In genomic region chr10:39555740-39556139, GRCm38 (mm10) we compare ENCODE assay signal across 8 mouse cellular contexts. TPM values are rescaled to one million over a fixed set of nuclear protein-coding genes. Genes with fewer than 3 reads are reported as not detected.
A peak's percentile ranks its signal among the peaks of the same experiment; 100 is the strongest.
DNase-seq lines count a peak whose midpoint lies in the region; ATAC-seq and TF ChIP-seq lines count a peak whose summit lies in the region.

No protein-coding gene starts in this region.

- peak overlapping the region; percentile 62 for H3K27ac ChIP-seq in kidney, adult 2 months (ENCODE audit: insufficient read depth, low read depth, low read length)
- peak overlapping the region; percentile 71 for H3K27ac ChIP-seq in hindbrain, embryonic 14.5 days
- no peak overlapping the region for H3K27ac ChIP-seq in left cerebral cortex, adult 2 months

- TF ChIP-seq CTCF in kidney, adult 2 months (conservative IDR thresholded peaks at IDR 0.05; ENCODE audit: insufficient read depth, insufficient read length, low read depth, low read length), result 0 out of 2 replicates have a peak, but pooled peaks have one; percentile 9
- TF ChIP-seq CTCF in left cerebral cortex, adult 2 months (IDR thresholded peaks at IDR 0.05), result no peak

- intact Hi-C loops in left cerebral cortex, adult 2 months (cut with DNase I), result loop anchor here (5.0 kb wide), 1 partner anchor 177 kb away; the partner anchor contains the start of gene Rev3l

- DNase-seq in kidney, adult 2 months, result peak; percentile 46
- no peak for DNase-seq in kidney, adult 18-20 months
- no peak for DNase-seq in hindbrain, embryonic 14.5 days (ENCODE audit: low spot score)
- DNase-seq in lung, adult 18-20 months, result peak; percentile 51 to 54
- peak; percentile 35 for DNase-seq in retina, embryonic 14.5 days (ENCODE audit: low spot score)
- DNase-seq in yolk sac, embryonic 10.5 days (ENCODE audit: low spot score), result no peak
- no peak for DNase-seq in left cerebral cortex, adult 2 months (ENCODE audit: extremely low spot score in 1 of 2, low spot score in 2 of 2)
- DNase-seq in layer of hippocampus, postnatal 25 days (ENCODE audit: extremely low spot score in 1 of 2, low spot score in 1 of 2), result no peak

- H3K4me3 ChIP-seq in kidney, adult 2 months (ENCODE audit: insufficient read depth, low read depth, low read length), result no peak overlapping the region
- H3K4me3 ChIP-seq in hindbrain, embryonic 14.5 days (replicated peaks; ENCODE audit: low read length), result no peak overlapping the region
- H3K4me3 ChIP-seq in left cerebral cortex, adult 2 months, result no peak overlapping the region

- WGBS in kidney, adult 2 months, result 45% methylated on average over 5 of the region's 5 CpGs
- WGBS in hindbrain, embryonic 14.5 days, result 41% methylated on average over 5 of the region's 5 CpGs

- H3K4me2 ChIP-seq in hindbrain, embryonic 14.5 days (replicated peaks), result no peak overlapping the region

- no peaks in the 10 kb centered on the region for H3K36me3 ChIP-seq in kidney, adult 2 months (ENCODE audit: control insufficient read depth, insufficient read depth, low read length)
- peaks cover 18% of the 10 kb centered on the region for H3K36me3 ChIP-seq in hindbrain, embryonic 14.5 days (replicated peaks; ENCODE audit: control insufficient read depth, insufficient read depth)

- H3K4me1 ChIP-seq in kidney, adult 2 months (ENCODE audit: control insufficient read depth, insufficient read depth, low read length), result peaks cover 13% of the 10 kb centered on the region; the same call in 1 of the 2 replicates
- peaks cover 80% of the 10 kb centered on the region for H3K4me1 ChIP-seq in hindbrain, embryonic 14.5 days (replicated peaks; ENCODE audit: control insufficient read depth, insufficient read depth, low read length)

- H3K27me3 ChIP-seq in kidney, adult 2 months (replicated peaks; ENCODE audit: control insufficient read depth, insufficient read depth, low read length), result no peaks in the 10 kb centered on the region
- H3K27me3 ChIP-seq in hindbrain, embryonic 14.5 days (ENCODE audit: control insufficient read depth, insufficient read depth, low read length), result no peaks in the 10 kb centered on the region

- no peaks in the 10 kb centered on the region for H3K9me3 ChIP-seq in hindbrain, embryonic 14.5 days (ENCODE audit: control insufficient read depth, low read length)

- no peak overlapping the region for H3K9ac ChIP-seq in hindbrain, embryonic 14.5 days

- ATAC-seq in hindbrain, embryonic 14.5 days (ENCODE audit: low FRiP score), result no peak

- TF ChIP-seq POLR2A in kidney, adult 2 months (IDR thresholded peaks at IDR 0.05; ENCODE audit: low read depth, low read length), result no peak

RNA-seq across cellular contexts. Expression of gene Traf3ip2, which starts 57.0 kb away (rescaled TPM):
- polyA plus RNA-seq in kidney, adult 2 months (2012; rRNA removed), result 10.4 and 12.8 TPM in 2 replicates
- polyA plus RNA-seq in hindbrain, embryonic 14.5 days (2014; fragmentation: Nextera tagmentation; extraction: Ambion mirVana), result 8.3 and 10.1 TPM in 2 replicates
- under 1 TPM; 0.61 to 0.82 TPM for total RNA-seq in left cerebral cortex, adult 2 months (2021)
- total RNA-seq in layer of hippocampus, postnatal 25 days (2021), result 1 to 10 TPM; 1.9 to 2.0 TPM

Comparison
In these comparisons a context has a peak if more than half of its experiments do, and no peak if none do; other contexts are left out.
1. DNase-seq: peak in kidney, adult 2 months (single experiment), lung, adult 18-20 months (2 of 2) and retina, embryonic 14.5 days (single experiment); none in kidney, adult 18-20 months (single experiment), hindbrain, embryonic 14.5 days (single experiment), yolk sac, embryonic 10.5 days (single experiment), left cerebral cortex, adult 2 months (0 of 2) and layer of hippocampus, postnatal 25 days (0 of 2).